21 mouse cellular contexts compared by ENCODE assay signal in the genomic region with DNA sequence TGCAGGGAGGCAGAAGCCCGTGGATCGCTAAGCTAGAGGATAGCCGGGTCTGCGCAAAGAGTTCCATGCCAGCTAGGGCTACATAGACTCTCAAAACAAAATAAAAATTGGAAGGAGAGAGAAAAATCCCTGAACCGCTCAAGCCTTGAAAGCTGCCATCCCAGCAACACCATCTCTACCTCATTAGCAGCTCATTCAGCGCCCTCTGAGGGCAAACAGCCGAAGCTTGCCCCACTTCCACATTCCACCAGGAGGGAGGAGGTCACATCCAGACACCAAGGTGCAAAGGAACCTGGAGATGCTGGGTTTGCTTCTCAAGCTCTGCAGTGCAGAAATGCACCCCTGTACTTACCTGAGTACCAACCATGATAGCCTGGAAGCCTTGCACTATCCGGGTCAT. TPM values are rescaled to one million over a fixed set of nuclear protein-coding genes. Genes with fewer than 3 reads are reported as not detected.
DNase-seq lines count a peak whose midpoint lies in the region; ATAC-seq and TF ChIP-seq lines count a peak whose summit lies in the region.
"Had no signal": no experiment of that assay in that cellular context is flagged by ENCODE, and none has a peak within 500 bp of the region (broad histone marks: within the 10 kb centered on the region; RNA-seq: fewer than 3 reads in every experiment).

No protein-coding gene starts in this region.

- peak; percentile 15; the same call in 1 of the 2 replicates for TF ChIP-seq CTCF in cerebellum, adult 2 months (IDR thresholded peaks at IDR 0.05; ENCODE audit: borderline replicate concordance, insufficient read depth, low read depth, low read length)
- TF ChIP-seq CTCF in kidney, postnatal 0 days (IDR thresholded peaks at IDR 0.05; ENCODE audit: low read depth) = peak; percentile 29

- H3K4me1 ChIP-seq in cerebellum, adult 2 months (ENCODE audit: control insufficient read depth, insufficient read depth, low read length) = no peaks in the 10 kb centered on the region
- peaks cover 17% of the 10 kb centered on the region for H3K4me1 ChIP-seq in forebrain, embryonic 15.5 days
- no peaks in the 10 kb centered on the region for H3K4me1 ChIP-seq in forebrain, embryonic 11.5 days (replicated peaks; ENCODE audit: control insufficient read depth, insufficient read depth, low read length)
- no peaks in the 10 kb centered on the region for H3K4me1 ChIP-seq in kidney, postnatal 0 days (replicated peaks; ENCODE audit: insufficient read depth, low read length)
- H3K4me1 ChIP-seq: embryonic facial prominence, embryonic 15.5 days; liver, embryonic 12.5 days had no signal

- no peak overlapping the region for H3K9ac ChIP-seq in forebrain, embryonic 15.5 days (replicated peaks)
- no peak overlapping the region for H3K9ac ChIP-seq in forebrain, embryonic 11.5 days (ENCODE audit: low read length)
- H3K9ac ChIP-seq in kidney, postnatal 0 days (ENCODE audit: low read depth, low read length) = no peak overlapping the region
- H3K9ac ChIP-seq: embryonic facial prominence, embryonic 15.5 days; heart, embryonic 12.5 days; limb, embryonic 12.5 days; liver, embryonic 12.5 days had no signal

- DNase-seq in cerebellum, adult 2 months = no peak
- no peak for DNase-seq in cerebellum, adult 11-12 months
- DNase-seq in forebrain, embryonic 11.5 days (ENCODE audit: low spot score) = no peak
- no peak for DNase-seq in kidney, postnatal 0 days (ENCODE audit: low spot score)
- DNase-seq in kidney, postnatal 10 days = no peak
- peak; percentile 38 for DNase-seq in ES-CJ7 (ENCODE audit: low read depth, low spot score)
- no peak for DNase-seq in thymus, postnatal 10 days (ENCODE audit: low spot score in 2 of 2)
- DNase-seq: cerebellum, adult 9-11 months; heart, postnatal 36 days; kidney, adult 18-20 months; kidney, postnatal 36 days; lung, adult 2 months; thymus, postnatal 36 days had no signal

- no peak overlapping the region for H3K4me2 ChIP-seq in forebrain, embryonic 15.5 days (replicated peaks)
- no peak overlapping the region for H3K4me2 ChIP-seq in forebrain, embryonic 11.5 days (ENCODE audit: low read depth, low read length, severe bottlenecking)
- no peak overlapping the region for H3K4me2 ChIP-seq in kidney, postnatal 0 days (ENCODE audit: low read length)
- H3K4me2 ChIP-seq: embryonic facial prominence, embryonic 15.5 days; heart, embryonic 12.5 days; limb, embryonic 12.5 days; liver, embryonic 12.5 days had no signal

- no peaks in the 10 kb centered on the region for H3K36me3 ChIP-seq in forebrain, embryonic 15.5 days
- H3K36me3 ChIP-seq in forebrain, embryonic 11.5 days (ENCODE audit: control insufficient read depth, insufficient read depth, low read length) = no peaks in the 10 kb centered on the region
- H3K36me3 ChIP-seq in kidney, postnatal 0 days (ENCODE audit: insufficient read depth, low read length) = no peaks in the 10 kb centered on the region
- H3K36me3 ChIP-seq: embryonic facial prominence, embryonic 15.5 days; heart, embryonic 12.5 days; limb, embryonic 12.5 days; liver, embryonic 12.5 days had no signal

- no peak for ATAC-seq in forebrain, embryonic 15.5 days (replicated peaks)
- no peak for ATAC-seq in forebrain, embryonic 11.5 days (replicated peaks; ENCODE audit: low FRiP score)
- ATAC-seq in kidney, postnatal 0 days (replicated peaks; ENCODE audit: low FRiP score, low read depth) = no peak
- ATAC-seq: hindbrain, embryonic 16.5 days; liver, embryonic 12.5 days had no signal

- WGBS in cerebellum, adult 2 months = 83% methylated on average over 8 of the region's 8 CpGs
- 67% methylated on average over 8 of the region's 8 CpGs for WGBS in forebrain, embryonic 15.5 days
- WGBS in forebrain, embryonic 11.5 days = 77% methylated on average over 8 of the region's 8 CpGs
- 70% methylated on average over 8 of the region's 8 CpGs for WGBS in kidney, postnatal 0 days

- H3K4me3 ChIP-seq in cerebellum, adult 2 months (replicated peaks; ENCODE audit: insufficient read depth, low read depth, low read length) = no peak overlapping the region
- no peak overlapping the region for H3K4me3 ChIP-seq in forebrain, embryonic 15.5 days
- H3K4me3 ChIP-seq in forebrain, embryonic 11.5 days (ENCODE audit: low read depth, low read length) = no peak overlapping the region
- no peak overlapping the region for H3K4me3 ChIP-seq in kidney, postnatal 0 days (replicated peaks; ENCODE audit: low read depth, low read length)
- H3K4me3 ChIP-seq: embryonic facial prominence, embryonic 15.5 days; heart, embryonic 12.5 days; limb, embryonic 12.5 days; liver, embryonic 12.5 days; megakaryocyte, embryonic 14.5 days; myocyte had no signal

- H3K27ac ChIP-seq in cerebellum, adult 2 months (ENCODE audit: insufficient read depth, low read length) = no peak overlapping the region
- peak overlapping the region; percentile 66 for H3K27ac ChIP-seq in forebrain, embryonic 15.5 days (replicated peaks)
- H3K27ac ChIP-seq in forebrain, embryonic 11.5 days (ENCODE audit: low read depth, low read length) = no peak overlapping the region
- H3K27ac ChIP-seq in kidney, postnatal 0 days = no peak overlapping the region
- H3K27ac ChIP-seq: embryonic facial prominence, embryonic 15.5 days; limb, embryonic 12.5 days; liver, embryonic 12.5 days had no signal

- no peaks in the 10 kb centered on the region for H3K9me3 ChIP-seq in forebrain, embryonic 15.5 days
- no peaks in the 10 kb centered on the region for H3K9me3 ChIP-seq in forebrain, embryonic 11.5 days (ENCODE audit: control insufficient read depth, low read length)
- no peaks in the 10 kb centered on the region for H3K9me3 ChIP-seq in kidney, postnatal 0 days (replicated peaks; ENCODE audit: low read length)
- H3K9me3 ChIP-seq: embryonic facial prominence, embryonic 15.5 days; heart, embryonic 12.5 days; limb, embryonic 12.5 days; liver, embryonic 12.5 days had no signal

- TF ChIP-seq POLR2A in cerebellum, adult 2 months (IDR thresholded peaks at IDR 0.05; ENCODE audit: borderline replicate concordance, insufficient read depth, low read length) = no peak

- H3K27me3 ChIP-seq in cerebellum, adult 2 months (ENCODE audit: control insufficient read depth, insufficient read depth, low read length) = no peaks in the 10 kb centered on the region
- no peaks in the 10 kb centered on the region for H3K27me3 ChIP-seq in forebrain, embryonic 15.5 days
- H3K27me3 ChIP-seq in forebrain, embryonic 11.5 days (ENCODE audit: control insufficient read depth, insufficient read depth, low read length) = no peaks in the 10 kb centered on the region
- H3K27me3 ChIP-seq in kidney, postnatal 0 days (ENCODE audit: insufficient read depth, low read length) = no peaks in the 10 kb centered on the region
- H3K27me3 ChIP-seq: embryonic facial prominence, embryonic 15.5 days; heart, embryonic 12.5 days; limb, embryonic 12.5 days had no signal

RNA-seq across cellular contexts. Expression of a gene that starts 10.6 kb away (rescaled TPM):
- polyA plus RNA-seq in cerebellum, adult 2 months (2012; rRNA removed) = 0.26 and 0.33 TPM in 2 replicates
- polyA plus RNA-seq in forebrain, embryonic 15.5 days (2015; fragmentation: Nextera tagmentation; extraction: Ambion mirVana) = 0.79 and 0.92 TPM in 2 replicates
- 2.3 and 2.5 TPM in 2 replicates for polyA plus RNA-seq in forebrain, embryonic 11.5 days (2014; fragmentation: Nextera tagmentation; extraction: Ambion mirVana)
- polyA plus RNA-seq in kidney, postnatal 0 days (2015; fragmentation: Nextera tagmentation; extraction: Ambion mirVana) = 2.0 and 2.2 TPM in 2 replicates
- polyA plus RNA-seq: myocyte had no signal
